Mouse (Mus musculus): ENCODE data around the gene Fam221b. TPM values are rescaled to one million over a fixed set of nuclear protein-coding genes. Genes with fewer than 3 reads are reported as not detected.

Fam221b gene
- total RNA-seq, 2 experiments from 2014 or later: 0.15 to 0.28 TPM

- peak in 1 of 2 experiments; percentile 23 for DNase-seq
Observed at GRCm38 (mm10) chr4:43613060-43613730, 55.8 kb downstream of the Fam221b start.

- DNase-seq: no peak
Observed at GRCm38 (mm10) chr4:43612534-43612933, 56.4 kb downstream of the Fam221b start.

Small RNA genes within 50 kb of the gene (microRNA-seq; reads per million reads assigned to microRNA genes)
- gene Gm25262: 0.76 to 2.7 reads per million in 2 experiments

Other genes with a start within 250 kb of the Fam221b start
- gene Fam166b, start 240.0 kb downstream of the Fam221b start, total RNA-seq (2021): under 1 TPM in 1 of 2 experiments, not detected in 1; 0.26 TPM
- 10 to 100 TPM; 30.8 to 32.7 TPM for gene Tesk1, start 227.2 kb downstream of the Fam221b start, total RNA-seq (2021)
- gene Cd72, start 214.5 kb downstream of the Fam221b start, total RNA-seq (2021): 1 to 10 TPM in 1 of 2 experiments, under 1 TPM in 1; 0.82 to 4.7 TPM
- gene Sit1, start 185.4 kb downstream of the Fam221b start, total RNA-seq (2021): 1 to 10 TPM in 1 of 2 experiments, not detected in 1; 1.1 TPM
- 10 to 100 TPM; 29.2 to 31.7 TPM for gene Ccdc107, start 176.2 kb downstream of the Fam221b start, total RNA-seq (2021)
- gene Arhgef39, start 169.4 kb downstream of the Fam221b start, total RNA-seq (2021): under 1 TPM in 1 of 2 experiments, not detected in 1; 0.64 TPM
- gene Car9, start 162.2 kb downstream of the Fam221b start, total RNA-seq (2021): under 1 TPM in 1 of 2 experiments, not detected in 1; 0.36 TPM
- 10 to 100 TPM; 32.1 to 35.2 TPM for gene Tpm2, start 145.4 kb downstream of the Fam221b start, total RNA-seq (2021)
- 10 to 100 TPM; 38.4 to 52.4 TPM for gene Creb3, start 106.8 kb downstream of the Fam221b start, total RNA-seq (2021)
- 100 to 1,000 TPM in 1 of 2 experiments, 10 to 100 TPM in 1; 98.2 to 111 TPM for gene Tln1, start 106.5 kb downstream of the Fam221b start, total RNA-seq (2021)
- 10 to 100 TPM; 24.3 to 27.9 TPM for gene Rgp1, start 90.4 kb downstream of the Fam221b start, total RNA-seq (2021)
- gene Gba2, start 90.3 kb downstream of the Fam221b start, total RNA-seq (2021): 10 to 100 TPM in 1 of 2 experiments, 1 to 10 TPM in 1; 9.3 to 10.8 TPM
- gene Msmp, start 84.7 kb downstream of the Fam221b start, total RNA-seq (2021): under 1 TPM in 1 of 2 experiments, not detected in 1; 0.54 TPM
- 10 to 100 TPM; 39.7 to 42.1 TPM for gene Npr2, start 37.2 kb downstream of the Fam221b start, total RNA-seq (2021)
- gene Spag8, start 15.6 kb downstream of the Fam221b start, total RNA-seq (2021): not detected
- gene Hint2, start 12.7 kb downstream of the Fam221b start, total RNA-seq (2021): 100 to 1,000 TPM; 163 to 173 TPM
- 10 to 100 TPM; 20.0 to 21.0 TPM for gene Tmem8b, start 174 bp downstream of the Fam221b start, total RNA-seq (2021)
- gene Olfr70, start 31.7 kb upstream of the Fam221b start, total RNA-seq (2021): not detected
- not detected for gene Olfr71, start 41.1 kb upstream of the Fam221b start, total RNA-seq (2021)
- gene Hrct1, start 58.0 kb upstream of the Fam221b start, total RNA-seq (2021): 1 to 10 TPM; 4.2 to 4.9 TPM
- gene Spaar, start 60.9 kb upstream of the Fam221b start, total RNA-seq (2021): 1 to 10 TPM; 3.4 to 4.5 TPM
- not detected for gene Olfr159, start 101.9 kb upstream of the Fam221b start, total RNA-seq (2021)
- gene Olfr156, start 154.8 kb upstream of the Fam221b start, total RNA-seq (2021): not detected
- not detected for gene Olfr157, start 171.1 kb upstream of the Fam221b start, total RNA-seq (2021)
- not detected for gene Olfr155, start 182.4 kb upstream of the Fam221b start, total RNA-seq (2021)
- 1 to 10 TPM; 4.3 to 5.1 TPM for gene Reck, start 206.4 kb upstream of the Fam221b start, total RNA-seq (2021)

All from heart, adult 18-20 months (tissue).